Mouse (Mus musculus) lung, postnatal 4 days (tissue): ENCODE results near the gene Wdfy4.

Experiments
- DNase-seq, 2 experiments: peaks; one replicate each; pipeline ENCODE4 v3.0.0; 2021

The Wdfy4 gene

GRCm38 (mm10) chr14:32958671-32959070 lies 226.6 kb downstream of the Wdfy4 start:
- peak in 1 of 2 experiments; percentile 54 for DNase-seq

GRCm38 (mm10) chr14:32956486-32956885 lies 228.8 kb downstream of the Wdfy4 start:
- DNase-seq: peak; percentile 54 to 85

GRCm38 (mm10) chr14:32950312-32951301 lies 234.7 kb downstream of the Wdfy4 start:
- DNase-seq: peak; percentile 64 to 90

GRCm38 (mm10) chr14:32947512-32947911 lies 237.8 kb downstream of the Wdfy4 start:
- DNase-seq: no peak

- no peak for DNase-seq
Observed at GRCm38 (mm10) chr14:32939217-32939616, 246.1 kb downstream of the Wdfy4 start.

- DNase-seq: no peak
Observed at GRCm38 (mm10) chr14:32934064-32934463, 251.2 kb downstream of the Wdfy4 start.

GRCm38 (mm10) chr14:32932220-32932619 lies 253.1 kb downstream of the Wdfy4 start:
- DNase-seq: no peak

GRCm38 (mm10) chr14:32931709-32932108 lies 253.6 kb downstream of the Wdfy4 start:
- DNase-seq: no peak

GRCm38 (mm10) chr14:32923871-32924270 lies 261.4 kb downstream of the Wdfy4 start:
- DNase-seq: no peak

- DNase-seq: no peak
Observed at GRCm38 (mm10) chr14:32917919-32918318, 267.4 kb downstream of the Wdfy4 start.

GRCm38 (mm10) chr14:32915360-32915759 lies 269.9 kb downstream of the Wdfy4 start:
- no peak for DNase-seq

- DNase-seq: no peak
Observed at GRCm38 (mm10) chr14:32911187-32911586, 274.1 kb downstream of the Wdfy4 start.
